Mouse (Mus musculus): ENCODE measurements around the gene Rbms2. TPM values are rescaled to one million over a fixed set of nuclear protein-coding genes. Genes with fewer than 3 reads are reported as not detected.

Rbms2 gene
- polyA plus RNA-seq, 1 experiment from 2014 or later, result 12.4 TPM

GRCm38 (mm10) chr10:128150941-128151340, 29.2 kb downstream of the Rbms2 start:
- H3K4me1 ChIP-seq (replicated peaks), result no peaks in the 10 kb centered on the region
- H3K4me3 ChIP-seq, result no peak overlapping the region
- ATAC-seq (ENCODE audit: low read depth), result no peak
- WGBS, result 86% methylated on average over 14 of the region's 14 CpGs
- H3K4me2 ChIP-seq, result no peak overlapping the region
- H3K9me3 ChIP-seq, result no peaks in the 10 kb centered on the region
- H3K27ac ChIP-seq (replicated peaks), result no peak overlapping the region
- H3K9ac ChIP-seq, result no peak overlapping the region
- H3K36me3 ChIP-seq, result no peaks in the 10 kb centered on the region
- no peaks in the 10 kb centered on the region for H3K27me3 ChIP-seq

DNA sequence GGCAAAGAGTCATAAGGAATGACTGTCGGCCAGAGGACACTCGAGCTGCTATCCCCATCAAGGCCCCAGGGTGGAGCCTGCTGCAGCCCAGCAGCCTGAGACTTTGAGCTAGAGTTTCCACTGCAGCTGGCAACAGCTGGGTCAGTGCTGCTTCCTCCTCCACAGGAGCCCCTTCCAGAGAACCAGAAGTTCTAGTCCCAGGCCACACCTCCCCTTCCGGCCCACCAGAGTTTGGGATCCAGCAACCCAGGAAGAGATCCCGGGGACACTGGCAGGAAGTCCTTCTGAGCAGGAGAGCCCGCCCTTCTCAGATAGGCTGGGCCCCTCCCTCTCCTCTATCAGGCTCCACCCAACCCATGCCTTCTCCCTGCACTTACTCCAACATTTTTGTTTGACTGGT, 30.5 kb downstream of the Rbms2 start:
- H3K4me1 ChIP-seq (replicated peaks), result no peaks in the 10 kb centered on the region
- H3K27me3 ChIP-seq, result no peaks in the 10 kb centered on the region
- H3K4me3 ChIP-seq, result no peak overlapping the region
- H3K36me3 ChIP-seq, result no peaks in the 10 kb centered on the region
- WGBS, result 7% methylated on average over 5 of the region's 5 CpGs
- peak overlapping the region; percentile 24; the same call in 1 of the 2 replicates for H3K27ac ChIP-seq (replicated peaks)
- ATAC-seq (ENCODE audit: low read depth), result 0 out of 2 replicates have a peak, but pooled peaks have one; percentile 67
- no peaks in the 10 kb centered on the region for H3K9me3 ChIP-seq
- peak overlapping the region; percentile 6; the same call in 1 of the 2 replicates for H3K4me2 ChIP-seq
- no peak overlapping the region for H3K9ac ChIP-seq

DNA sequence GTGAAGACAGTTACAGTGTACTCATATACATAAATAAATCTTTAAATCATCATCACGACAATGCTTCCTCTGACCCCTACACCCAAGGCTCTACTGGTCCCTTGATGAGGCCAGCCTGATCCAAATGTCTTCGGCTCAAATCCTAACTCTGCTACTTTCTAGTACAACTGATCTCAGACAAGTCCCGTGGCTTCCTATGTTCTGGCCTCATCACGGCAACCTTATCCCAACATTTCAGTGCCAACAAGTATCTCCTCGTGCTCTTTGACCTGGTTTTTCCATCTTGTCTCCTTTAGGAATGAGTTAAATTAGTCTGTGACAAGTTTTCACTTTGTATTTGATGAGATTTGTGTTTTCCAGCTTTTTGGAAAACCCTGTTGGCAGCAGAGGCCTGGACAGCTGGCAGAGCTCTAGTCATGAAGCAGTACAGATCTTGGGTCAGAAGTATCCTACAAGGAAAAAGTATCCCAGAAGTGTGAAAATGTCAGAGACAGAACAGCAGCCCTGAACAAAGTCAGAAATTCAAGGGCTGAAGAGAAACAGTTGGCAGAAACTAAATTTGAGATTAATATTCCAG, 31.2 kb downstream of the Rbms2 start:
- no peak for ATAC-seq (ENCODE audit: low read depth)
- H3K27ac ChIP-seq (replicated peaks), result no peak overlapping the region

DNA sequence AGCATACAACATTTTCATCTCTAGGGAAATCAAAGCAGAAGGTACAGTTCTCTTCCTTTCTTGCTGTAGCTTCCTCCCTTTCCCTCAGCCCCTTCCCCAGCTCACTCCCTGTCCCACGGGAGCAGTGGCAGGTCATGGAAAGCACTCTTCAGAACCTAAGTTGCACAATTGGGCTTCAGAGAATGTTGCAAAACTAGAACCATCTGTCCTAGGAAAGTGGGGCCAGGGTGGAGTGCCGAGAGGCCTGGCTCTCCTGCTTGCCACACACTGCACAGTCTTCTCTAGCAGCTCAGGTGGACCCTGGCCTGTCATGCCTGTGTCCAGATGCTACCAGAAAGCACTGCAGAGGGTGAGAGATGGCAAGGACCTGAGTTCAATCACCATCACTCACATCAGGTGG, 35.1 kb downstream of the Rbms2 start:
- no peak overlapping the region for H3K9ac ChIP-seq
- H3K27ac ChIP-seq (replicated peaks), result no peak overlapping the region
- H3K4me3 ChIP-seq, result no peak overlapping the region
- no peak overlapping the region for H3K4me2 ChIP-seq
- no peaks in the 10 kb centered on the region for H3K9me3 ChIP-seq
- no peaks in the 10 kb centered on the region for H3K27me3 ChIP-seq
- ATAC-seq (ENCODE audit: low read depth), result no peak
- WGBS, result 86% methylated on average over 2 of the region's 2 CpGs
- no peaks in the 10 kb centered on the region for H3K4me1 ChIP-seq (replicated peaks)
- H3K36me3 ChIP-seq, result no peaks in the 10 kb centered on the region; the same call in 1 of the 2 replicates

More for the DNA sequence above, 31.2 kb downstream of the Rbms2 start:
- no peaks in the 10 kb centered on the region for H3K9me3 ChIP-seq
- H3K4me3 ChIP-seq, result no peak overlapping the region
- H3K4me1 ChIP-seq (replicated peaks), result no peaks in the 10 kb centered on the region
- H3K4me2 ChIP-seq, result no peak overlapping the region; the same call in 1 of the 2 replicates
- H3K36me3 ChIP-seq, result no peaks in the 10 kb centered on the region
- H3K9ac ChIP-seq, result no peak overlapping the region
- 94% methylated on average over 5 of the region's 5 CpGs for WGBS
- no peaks in the 10 kb centered on the region for H3K27me3 ChIP-seq

DNA sequence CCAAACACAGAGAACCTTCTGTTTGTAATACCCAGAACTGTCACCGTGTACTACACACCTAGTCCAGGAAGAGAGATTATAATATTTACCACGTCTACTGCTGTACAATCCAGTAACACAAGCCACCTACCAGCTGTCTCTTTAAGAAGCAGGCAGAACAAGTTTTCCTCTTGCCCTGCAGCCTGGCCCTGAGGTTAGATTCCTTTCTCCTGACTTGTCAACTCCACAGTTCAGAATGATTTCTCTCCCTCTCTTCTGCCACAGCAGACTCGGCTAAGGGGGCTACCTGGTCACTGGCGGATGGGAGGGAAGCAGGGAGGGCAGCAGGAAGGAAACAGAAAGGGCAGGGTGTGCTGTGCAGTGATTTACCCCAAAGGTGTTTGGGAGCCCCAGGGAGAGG, 36.4 kb downstream of the Rbms2 start:
- no peak for ATAC-seq (ENCODE audit: low read depth)
- no peaks in the 10 kb centered on the region for H3K27me3 ChIP-seq
- H3K9ac ChIP-seq, result no peak overlapping the region
- no peaks in the 10 kb centered on the region for H3K9me3 ChIP-seq
- WGBS, result 83% methylated on average over 4 of the region's 4 CpGs
- H3K4me1 ChIP-seq (replicated peaks), result no peaks in the 10 kb centered on the region
- no peak overlapping the region for H3K27ac ChIP-seq (replicated peaks)
- H3K4me2 ChIP-seq, result no peak overlapping the region
- H3K4me3 ChIP-seq, result no peak overlapping the region
- H3K36me3 ChIP-seq, result no peaks in the 10 kb centered on the region; the same call in 1 of the 2 replicates

- Histone ChIP-seq H3K36me3 (peaks cover 11% of the 10 kb centered on the region), H3K9ac (no peak overlapping the region), H3K27ac (replicated peaks) (no peak overlapping the region), H3K9me3 (no peaks in the 10 kb centered on the region), H3K4me2 (no peak overlapping the region), H3K27me3 (no peaks in the 10 kb centered on the region), H3K4me1 (replicated peaks) (no peaks in the 10 kb centered on the region), H3K4me3 (no peak overlapping the region)
- WGBS, result 74% methylated on average over 2 of the region's 2 CpGs
- ATAC-seq (ENCODE audit: low read depth), result no peak
Measured at GRCm38 (mm10) chr10:128142165-128142564, 37.9 kb downstream of the Rbms2 start.

- no peak for ATAC-seq (ENCODE audit: low read depth)
- Histone ChIP-seq H3K4me3 (no peak overlapping the region), H3K36me3 (peaks cover 11% of the 10 kb centered on the region), H3K9me3 (no peaks in the 10 kb centered on the region), H3K27me3 (no peaks in the 10 kb centered on the region), H3K4me2 (no peak overlapping the region), H3K4me1 (replicated peaks) (no peaks in the 10 kb centered on the region), H3K27ac (replicated peaks) (no peak overlapping the region), H3K9ac (no peak overlapping the region)
- WGBS, result 67% methylated on average over 12 of the region's 12 CpGs
Measured at GRCm38 (mm10) chr10:128140236-128140952, 39.7 kb downstream of the Rbms2 start.

DNA sequence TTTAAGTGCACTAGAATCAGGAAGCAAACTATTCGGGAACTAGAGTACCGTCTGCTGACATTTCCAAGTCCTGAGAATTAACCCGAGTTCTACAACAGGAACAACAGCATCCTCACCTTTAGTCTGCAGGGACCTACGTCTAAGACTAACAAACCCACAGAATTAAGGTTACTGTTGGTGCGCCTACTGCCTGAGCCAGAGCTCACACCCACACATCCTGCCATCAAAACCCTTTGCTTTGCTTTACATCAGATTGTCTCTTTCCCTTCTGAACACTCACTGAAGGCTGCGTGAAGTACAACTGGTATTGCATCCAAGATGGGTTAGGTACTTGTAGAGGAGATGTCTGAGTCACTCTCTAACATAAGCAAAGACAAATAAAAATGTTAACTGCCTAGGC, 44.7 kb downstream of the Rbms2 start:
- H3K9me3 ChIP-seq, result no peaks in the 10 kb centered on the region
- H3K9ac ChIP-seq, result no peak overlapping the region
- H3K4me2 ChIP-seq, result no peak overlapping the region
- no peak overlapping the region for H3K4me3 ChIP-seq
- H3K27ac ChIP-seq (replicated peaks), result no peak overlapping the region
- 0 out of 2 replicates have a peak, but pooled peaks cover 3% of the 10 kb centered on the region for H3K4me1 ChIP-seq (replicated peaks)
- H3K27me3 ChIP-seq, result no peaks in the 10 kb centered on the region
- H3K36me3 ChIP-seq, result peaks cover 32% of the 10 kb centered on the region
- ATAC-seq (ENCODE audit: low read depth), result no peak
- WGBS, result 92% methylated on average over 6 of the region's 6 CpGs

GRCm38 (mm10) chr10:128133650-128134332, 46.3 kb downstream of the Rbms2 start:
- no peak overlapping the region; the same call in 1 of the 2 replicates for H3K9ac ChIP-seq
- H3K27me3 ChIP-seq, result no peaks in the 10 kb centered on the region
- H3K9me3 ChIP-seq, result no peaks in the 10 kb centered on the region
- H3K27ac ChIP-seq (replicated peaks), result no peak overlapping the region
- no peak overlapping the region for H3K4me3 ChIP-seq
- H3K4me2 ChIP-seq, result no peak overlapping the region
- 38% methylated on average over 13 of the region's 13 CpGs for WGBS
- peaks cover 44% of the 10 kb centered on the region for H3K36me3 ChIP-seq
- 0 out of 2 replicates have a peak, but pooled peaks cover 3% of the 10 kb centered on the region for H3K4me1 ChIP-seq (replicated peaks)
- ATAC-seq (ENCODE audit: low read depth), result no peak

- Histone ChIP-seq H3K9me3 (no peaks in the 10 kb centered on the region), H3K9ac (no peak overlapping the region), H3K4me1 (replicated peaks) (0 out of 2 replicates have a peak, but pooled peaks cover 3% of the 10 kb centered on the region), H3K27ac (replicated peaks) (no peak overlapping the region), H3K4me2 (no peak overlapping the region), H3K36me3 (peaks cover 49% of the 10 kb centered on the region), H3K4me3 (no peak overlapping the region), H3K27me3 (no peaks in the 10 kb centered on the region)
- no peak for ATAC-seq (ENCODE audit: low read depth)
Measured at GRCm38 (mm10) chr10:128131812-128132211, 48.3 kb downstream of the Rbms2 start.

DNA sequence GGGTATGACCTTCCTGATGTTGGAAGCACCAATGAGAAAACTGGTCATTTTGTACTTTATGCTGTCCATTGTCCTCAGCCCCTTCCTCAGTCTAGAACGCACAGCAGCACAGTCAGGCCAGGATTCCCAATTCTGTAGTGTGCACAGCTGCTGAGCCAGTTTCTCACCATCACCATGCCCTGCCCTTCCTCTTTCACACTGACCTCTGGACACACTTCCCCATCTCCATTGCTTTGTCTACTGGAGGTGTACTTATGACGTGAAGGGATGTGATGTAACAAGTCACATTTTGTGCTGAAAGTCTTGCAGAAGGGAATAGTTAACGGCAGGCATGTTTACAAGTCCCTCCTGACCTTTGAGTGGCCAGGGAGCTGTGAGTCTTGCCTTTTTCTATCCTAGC, 48.8 kb downstream of the Rbms2 start:
- Histone ChIP-seq H3K4me3 (no peak overlapping the region), H3K4me2 (no peak overlapping the region), H3K9ac (no peak overlapping the region), H3K27ac (replicated peaks) (no peak overlapping the region), H3K27me3 (no peaks in the 10 kb centered on the region), H3K9me3 (no peaks in the 10 kb centered on the region), H3K4me1 (replicated peaks) (0 out of 2 replicates have a peak, but pooled peaks cover 3% of the 10 kb centered on the region), H3K36me3 (peaks cover 54% of the 10 kb centered on the region)
- 86% methylated on average over 3 of the region's 3 CpGs for WGBS
- no peak for ATAC-seq (ENCODE audit: low read depth)

- Histone ChIP-seq H3K27me3 (no peaks in the 10 kb centered on the region), H3K4me1 (replicated peaks) (no peaks in the 10 kb centered on the region), H3K4me2 (no peak overlapping the region), H3K27ac (replicated peaks) (no peak overlapping the region), H3K36me3 (peaks cover 79% of the 10 kb centered on the region), H3K9ac (no peak overlapping the region), H3K4me3 (no peak overlapping the region), H3K9me3 (no peaks in the 10 kb centered on the region)
- WGBS, result 88% methylated on average over 8 of the region's 8 CpGs
- no peak for ATAC-seq (ENCODE audit: low read depth)
Measured at GRCm38 (mm10) chr10:128128143-128128542, 52.0 kb downstream of the Rbms2 start.
